In the genomic region with DNA sequence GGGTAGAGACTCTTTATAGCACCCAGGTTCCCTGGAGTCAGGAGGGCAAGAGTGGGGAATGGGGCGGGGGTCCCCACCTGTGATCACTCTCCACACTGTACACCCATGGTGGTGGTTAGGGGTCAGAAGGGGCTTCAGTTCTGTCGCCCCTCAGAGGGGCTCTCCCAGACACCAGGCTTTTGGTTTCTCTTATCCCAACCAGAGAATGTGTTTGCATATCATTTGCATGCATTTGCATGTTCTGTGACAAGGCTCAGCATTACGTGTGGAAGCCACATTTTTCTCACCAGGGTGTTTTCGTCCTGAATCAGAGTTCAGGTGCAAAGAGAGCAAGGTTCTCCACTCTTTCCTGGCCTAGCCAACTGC, we compare ENCODE assay signal across 18 mouse cellular contexts.
A peak's percentile ranks its signal among the peaks of the same experiment; 100 is the strongest.
DNase-seq lines count a peak whose midpoint lies in the region; ATAC-seq and TF ChIP-seq lines count a peak whose summit lies in the region.
"Had no signal": no experiment of that assay in that cellular context is flagged by ENCODE, and none has a peak within 500 bp of the region (broad histone marks: within the 10 kb centered on the region; RNA-seq: fewer than 3 reads in every experiment).

No protein-coding gene starts in this region.

- H3K4me2 ChIP-seq in neural tube, embryonic 13.5 days = no peak overlapping the region
- H3K4me2 ChIP-seq in neural tube, embryonic 15.5 days = no peak overlapping the region
- no peak overlapping the region for H3K4me2 ChIP-seq in hindbrain, embryonic 12.5 days (replicated peaks)
- H3K4me2 ChIP-seq in midbrain, embryonic 12.5 days (replicated peaks) = no peak overlapping the region
- H3K4me2 ChIP-seq: heart, embryonic 12.5 days; liver, embryonic 11.5 days had no signal

- no peaks in the 10 kb centered on the region for H3K9me3 ChIP-seq in neural tube, embryonic 13.5 days
- no peaks in the 10 kb centered on the region; the same call in 1 of the 2 replicates for H3K9me3 ChIP-seq in neural tube, embryonic 15.5 days (replicated peaks)
- H3K9me3 ChIP-seq in hindbrain, embryonic 12.5 days (replicated peaks) = peaks cover 3% of the 10 kb centered on the region; the same call in 1 of the 2 replicates
- H3K9me3 ChIP-seq in midbrain, embryonic 12.5 days = peaks cover 8% of the 10 kb centered on the region; the same call in 1 of the 2 replicates
- H3K9me3 ChIP-seq: limb, embryonic 10.5 days had no signal

- H3K9ac ChIP-seq in neural tube, embryonic 13.5 days = no peak overlapping the region
- no peak overlapping the region for H3K9ac ChIP-seq in neural tube, embryonic 15.5 days (replicated peaks)
- H3K9ac ChIP-seq in hindbrain, embryonic 12.5 days = no peak overlapping the region
- no peak overlapping the region for H3K9ac ChIP-seq in midbrain, embryonic 12.5 days (replicated peaks)
- H3K9ac ChIP-seq: heart, embryonic 12.5 days had no signal

- H3K27ac ChIP-seq in neural tube, embryonic 13.5 days (replicated peaks) = peak overlapping the region; percentile 59; the same call in 1 of the 2 replicates
- no peak overlapping the region for H3K27ac ChIP-seq in neural tube, embryonic 15.5 days (replicated peaks)
- 0 out of 2 replicates have a peak overlapping the region, but pooled peaks have one; percentile 52 for H3K27ac ChIP-seq in hindbrain, embryonic 12.5 days
- peak overlapping the region; percentile 68 for H3K27ac ChIP-seq in midbrain, embryonic 12.5 days (replicated peaks)
- no peak overlapping the region for H3K27ac ChIP-seq in gastrocnemius, adult 2 months
- H3K27ac ChIP-seq: limb, embryonic 10.5 days had no signal

- ATAC-seq in neural tube, embryonic 13.5 days (ENCODE audit: low read depth) = 0 out of 2 replicates have a peak, but pooled peaks have one; percentile 22
- no peak for ATAC-seq in neural tube, embryonic 15.5 days (ENCODE audit: low FRiP score)
- ATAC-seq in hindbrain, embryonic 12.5 days (ENCODE audit: low FRiP score) = peak; percentile 37
- no peak for ATAC-seq in midbrain, embryonic 12.5 days (ENCODE audit: low FRiP score, low read depth)
- ATAC-seq: intestine, embryonic 16.5 days had no signal

- intact Hi-C loops in gastrocnemius, adult 2 months (cut with DNase I) = no loop called here

- peaks cover 32% of the 10 kb centered on the region for H3K4me1 ChIP-seq in neural tube, embryonic 13.5 days (replicated peaks)
- peaks cover 28% of the 10 kb centered on the region for H3K4me1 ChIP-seq in neural tube, embryonic 15.5 days
- peaks cover 19% of the 10 kb centered on the region for H3K4me1 ChIP-seq in hindbrain, embryonic 12.5 days
- H3K4me1 ChIP-seq in midbrain, embryonic 12.5 days = peaks cover 15% of the 10 kb centered on the region
- H3K4me1 ChIP-seq: heart, embryonic 12.5 days had no signal

- 39% methylated on average over 4 of the region's 4 CpGs for WGBS in neural tube, embryonic 13.5 days
- 43% methylated on average over 4 of the region's 4 CpGs for WGBS in neural tube, embryonic 15.5 days
- WGBS in hindbrain, embryonic 12.5 days = 36% methylated on average over 4 of the region's 4 CpGs
- WGBS in midbrain, embryonic 12.5 days = 63% methylated on average over 4 of the region's 4 CpGs

- TF ChIP-seq CTCF in gastrocnemius, adult 2 months (IDR thresholded peaks at IDR 0.05) = no peak

- DNase-seq in gastrocnemius, postnatal 25 days = no peak
- no peak for DNase-seq in gastrocnemius, adult 2 months
- no peak for DNase-seq in kidney, adult 9 months
- DNase-seq: adrenal gland, adult 2 months; lung, adult 2 months; lung, postnatal 36 days; right cerebral cortex, adult 18-20 months; thymus, adult 2 months had no signal

- H3K27me3 ChIP-seq in neural tube, embryonic 13.5 days = no peaks in the 10 kb centered on the region
- H3K27me3 ChIP-seq in neural tube, embryonic 15.5 days (replicated peaks) = no peaks in the 10 kb centered on the region; the same call in 1 of the 2 replicates
- H3K27me3 ChIP-seq in hindbrain, embryonic 12.5 days = 0 out of 2 replicates have a peak, but pooled peaks cover 3% of the 10 kb centered on the region
- no peaks in the 10 kb centered on the region for H3K27me3 ChIP-seq in midbrain, embryonic 12.5 days

- H3K36me3 ChIP-seq in neural tube, embryonic 13.5 days = no peaks in the 10 kb centered on the region
- H3K36me3 ChIP-seq in neural tube, embryonic 15.5 days = no peaks in the 10 kb centered on the region
- H3K36me3 ChIP-seq in hindbrain, embryonic 12.5 days = no peaks in the 10 kb centered on the region
- no peaks in the 10 kb centered on the region for H3K36me3 ChIP-seq in midbrain, embryonic 12.5 days
- H3K36me3 ChIP-seq: G1E; heart, embryonic 12.5 days; limb, embryonic 10.5 days had no signal

- H3K4me3 ChIP-seq in neural tube, embryonic 13.5 days = no peak overlapping the region
- no peak overlapping the region for H3K4me3 ChIP-seq in neural tube, embryonic 15.5 days (replicated peaks)
- no peak overlapping the region for H3K4me3 ChIP-seq in hindbrain, embryonic 12.5 days
- no peak overlapping the region for H3K4me3 ChIP-seq in midbrain, embryonic 12.5 days
- no peak overlapping the region for H3K4me3 ChIP-seq in gastrocnemius, adult 2 months
- H3K4me3 ChIP-seq: erythroblast, embryonic 14.5 days; heart, embryonic 12.5 days; limb, embryonic 10.5 days had no signal

Comparison
In these comparisons a context has a peak if more than half of its experiments do, and no peak if none do; other contexts are left out.
1. ATAC-seq: peak in neural tube, embryonic 13.5 days (single experiment) and hindbrain, embryonic 12.5 days (single experiment); none in neural tube, embryonic 15.5 days (single experiment) and midbrain, embryonic 12.5 days (single experiment).
2. H3K27ac ChIP-seq: peak in neural tube, embryonic 13.5 days (single experiment), hindbrain, embryonic 12.5 days (single experiment) and midbrain, embryonic 12.5 days (single experiment); none in neural tube, embryonic 15.5 days (single experiment) and gastrocnemius, adult 2 months (single experiment).